ENCODE assay signal across 21 mouse cellular contexts in the genomic region with DNA sequence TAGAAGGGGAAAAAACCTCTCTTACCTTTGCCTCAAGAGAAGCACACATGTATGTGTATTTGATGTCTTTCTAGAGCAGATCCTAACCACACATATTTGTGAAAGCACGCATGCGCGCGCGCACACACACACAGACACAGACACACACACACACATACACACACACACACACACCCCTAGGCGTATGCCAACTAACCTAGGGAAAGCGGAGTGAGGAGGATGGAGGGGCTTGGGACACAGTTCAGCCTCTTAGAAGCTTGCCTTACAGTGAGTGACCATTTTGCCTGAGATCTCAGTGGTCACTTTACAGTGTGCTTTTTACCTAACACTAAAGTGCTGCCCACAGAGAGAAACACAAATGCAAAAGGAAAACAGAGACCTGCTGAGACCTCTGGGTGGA. TPM values are rescaled to one million over a fixed set of nuclear protein-coding genes. Genes with fewer than 3 reads are reported as not detected.
"Had no signal": no experiment of that assay in that cellular context is flagged by ENCODE, and none has a peak within 500 bp of the region (broad histone marks: within the 10 kb centered on the region; RNA-seq: fewer than 3 reads in every experiment).

No protein-coding gene starts in this region.

- H3K4me3 ChIP-seq: limb, embryonic 12.5 days; lung, embryonic 15.5 days; megakaryocyte, embryonic 14.5 days; midbrain, embryonic 15.5 days; neural tube, embryonic 13.5 days had no signal

- H3K9ac ChIP-seq: liver, embryonic 13.5 days; liver, postnatal 0 days; midbrain, embryonic 15.5 days had no signal

- H3K4me2 ChIP-seq: midbrain, embryonic 11.5 days had no signal

- H3K9me3 ChIP-seq: limb, embryonic 12.5 days; liver, embryonic 13.5 days; lung, embryonic 15.5 days; megakaryocyte, embryonic 14.5 days; midbrain, embryonic 15.5 days; neural tube, embryonic 13.5 days had no signal

- H3K27ac ChIP-seq: limb, embryonic 12.5 days; liver, embryonic 13.5 days; lung, embryonic 15.5 days; macrophage; midbrain, embryonic 15.5 days; neural tube, embryonic 13.5 days had no signal

- H3K36me3 ChIP-seq: limb, embryonic 12.5 days; liver, embryonic 13.5 days; lung, embryonic 15.5 days; midbrain, embryonic 15.5 days; neural tube, embryonic 13.5 days had no signal

- DNase-seq: kidney, postnatal 25 days; layer of hippocampus, adult 9-11 months; layer of hippocampus, postnatal 36 days; liver; liver, embryonic 13.5 days; liver, postnatal 0 days; lung, postnatal 14 days; retina, postnatal 1 day; right cerebral cortex, postnatal 4 days; spleen, adult 18-20 months; thymus, adult 18-20 months; thymus, postnatal 14 days had no signal

- ATAC-seq: liver, postnatal 0 days had no signal

RNA-seq across cellular contexts. Expression of gene Myoz1, which starts 3.3 kb away (rescaled TPM):
- total RNA-seq: layer of hippocampus, postnatal 36 days; left cerebral cortex, postnatal 36 days had no signal
- polyA plus RNA-seq: neural tube, embryonic 13.5 days had no signal

RNA-seq across cellular contexts. Expression of gene Synpo2l, which starts 8.5 kb away (rescaled TPM):
- total RNA-seq: monocyte, adult 5-6 weeks had no signal
- polyA plus RNA-seq: macrophage had no signal
